Mouse (Mus musculus): ENCODE measurements around the gene Gse1. TPM values are rescaled to one million over a fixed set of nuclear protein-coding genes. Genes with fewer than 3 reads are reported as not detected.

Gene Gse1
- polyA plus RNA-seq, 1 experiment from 2014 or later, result 12.2 TPM

- Histone ChIP-seq H3K9me3 (replicated peaks) (no peaks in the 10 kb centered on the region), H3K4me2 (no peak overlapping the region), H3K27me3 (replicated peaks) (no peaks in the 10 kb centered on the region), H3K27ac (replicated peaks) (no peak overlapping the region), H3K9ac (replicated peaks) (no peak overlapping the region), H3K4me1 (peaks cover 24% of the 10 kb centered on the region), H3K4me3 (replicated peaks) (no peak overlapping the region), H3K36me3 (no peaks in the 10 kb centered on the region; the same call in 1 of the 2 replicates)
- WGBS, result 92% methylated on average over 4 of the region's 4 CpGs
- no peak for ATAC-seq (ENCODE audit: low FRiP score)
Observed at GRCm38 (mm10) chr8:120248451-120248850, 20.2 kb downstream of the Gse1 start.

GRCm38 (mm10) chr8:120249800-120250336 lies 21.6 kb downstream of the Gse1 start:
- Histone ChIP-seq H3K9ac (replicated peaks) (no peak overlapping the region), H3K4me2 (no peak overlapping the region), H3K27ac (replicated peaks) (no peak overlapping the region), H3K9me3 (replicated peaks) (no peaks in the 10 kb centered on the region), H3K36me3 (no peaks in the 10 kb centered on the region), H3K4me1 (peaks cover 28% of the 10 kb centered on the region), H3K27me3 (replicated peaks) (no peaks in the 10 kb centered on the region), H3K4me3 (replicated peaks) (no peak overlapping the region)
- WGBS, result 84% methylated on average over 9 of the region's 9 CpGs
- ATAC-seq (ENCODE audit: low FRiP score), result no peak

GRCm38 (mm10) chr8:120250750-120251410 lies 22.6 kb downstream of the Gse1 start:
- H3K27ac ChIP-seq (replicated peaks), result peak overlapping the region; percentile 81
- WGBS, result 61% methylated on average over 16 of the region's 16 CpGs
- H3K4me3 ChIP-seq (replicated peaks), result no peak overlapping the region
- H3K36me3 ChIP-seq, result no peaks in the 10 kb centered on the region
- H3K4me1 ChIP-seq, result peaks cover 28% of the 10 kb centered on the region
- peak overlapping the region; percentile 34; the same call in 1 of the 2 replicates for H3K9ac ChIP-seq (replicated peaks)
- H3K27me3 ChIP-seq (replicated peaks), result no peaks in the 10 kb centered on the region
- peak; percentile 75; the same call in 1 of the 2 replicates for ATAC-seq (ENCODE audit: low FRiP score)
- H3K9me3 ChIP-seq (replicated peaks), result no peaks in the 10 kb centered on the region
- H3K4me2 ChIP-seq, result peak overlapping the region; percentile 22; the same call in 1 of the 2 replicates

GRCm38 (mm10) chr8:120251411-120252035 lies 23.3 kb downstream of the Gse1 start:
- ATAC-seq (ENCODE audit: low FRiP score), result 0 out of 2 replicates have a peak, but pooled peaks have one; percentile 11
- no peak overlapping the region for H3K4me3 ChIP-seq (replicated peaks)
- whole genome bisulfite sequencing, result 57% methylated on average over 9 of the region's 9 CpGs
- peaks cover 32% of the 10 kb centered on the region for H3K4me1 ChIP-seq
- peak overlapping the region; percentile 81 for H3K27ac ChIP-seq (replicated peaks)
- H3K9ac ChIP-seq (replicated peaks), result no peak overlapping the region
- no peaks in the 10 kb centered on the region for H3K36me3 ChIP-seq
- H3K9me3 ChIP-seq (replicated peaks), result no peaks in the 10 kb centered on the region
- H3K27me3 ChIP-seq (replicated peaks), result no peaks in the 10 kb centered on the region
- H3K4me2 ChIP-seq, result 0 out of 2 replicates have a peak overlapping the region, but pooled peaks have one; percentile 22

GRCm38 (mm10) chr8:120253626-120254025 lies 25.4 kb downstream of the Gse1 start:
- no peaks in the 10 kb centered on the region for H3K27me3 ChIP-seq (replicated peaks)
- H3K9ac ChIP-seq (replicated peaks), result no peak overlapping the region
- H3K27ac ChIP-seq (replicated peaks), result no peak overlapping the region
- no peak overlapping the region for H3K4me3 ChIP-seq (replicated peaks)
- peaks cover 48% of the 10 kb centered on the region for H3K4me1 ChIP-seq
- H3K4me2 ChIP-seq, result no peak overlapping the region
- WGBS, result 85% methylated on average over 8 of the region's 8 CpGs
- H3K9me3 ChIP-seq (replicated peaks), result no peaks in the 10 kb centered on the region
- ATAC-seq (ENCODE audit: low FRiP score), result no peak
- H3K36me3 ChIP-seq, result no peaks in the 10 kb centered on the region

GRCm38 (mm10) chr8:120255406-120255987 lies 27.2 kb downstream of the Gse1 start:
- Histone ChIP-seq H3K36me3 (no peaks in the 10 kb centered on the region), H3K27ac (replicated peaks) (no peak overlapping the region), H3K4me2 (no peak overlapping the region), H3K9ac (replicated peaks) (no peak overlapping the region), H3K9me3 (replicated peaks) (no peaks in the 10 kb centered on the region), H3K4me1 (peaks cover 40% of the 10 kb centered on the region), H3K27me3 (replicated peaks) (no peaks in the 10 kb centered on the region), H3K4me3 (replicated peaks) (no peak overlapping the region)
- WGBS, result 88% methylated on average over 6 of the region's 6 CpGs
- ATAC-seq (ENCODE audit: low FRiP score), result no peak

- Histone ChIP-seq H3K4me2 (no peak overlapping the region), H3K9me3 (replicated peaks) (no peaks in the 10 kb centered on the region), H3K36me3 (no peaks in the 10 kb centered on the region), H3K27me3 (replicated peaks) (no peaks in the 10 kb centered on the region), H3K9ac (replicated peaks) (no peak overlapping the region), H3K4me1 (peaks cover 40% of the 10 kb centered on the region), H3K27ac (replicated peaks) (peak overlapping the region; percentile 33), H3K4me3 (replicated peaks) (no peak overlapping the region)
- ATAC-seq (ENCODE audit: low FRiP score), result peak; percentile 51; the same call in 1 of the 2 replicates
- WGBS, result 26% methylated on average over 6 of the region's 6 CpGs
Observed at GRCm38 (mm10) chr8:120256958-120257357, 28.7 kb downstream of the Gse1 start.

GRCm38 (mm10) chr8:120259206-120259605 lies 30.9 kb downstream of the Gse1 start:
- WGBS, result 94% methylated on average over 13 of the region's 13 CpGs
- Histone ChIP-seq H3K4me2 (no peak overlapping the region), H3K9ac (replicated peaks) (no peak overlapping the region)

GRCm38 (mm10) chr8:120260677-120261076 lies 32.4 kb downstream of the Gse1 start:
- H3K36me3 ChIP-seq, result no peaks in the 10 kb centered on the region
- 76% methylated on average over 5 of the region's 5 CpGs for WGBS
- peaks cover 59% of the 10 kb centered on the region for H3K4me1 ChIP-seq
- no peaks in the 10 kb centered on the region for H3K9me3 ChIP-seq (replicated peaks)
- H3K9ac ChIP-seq (replicated peaks), result no peak overlapping the region
- H3K4me3 ChIP-seq (replicated peaks), result no peak overlapping the region
- no peak overlapping the region for H3K4me2 ChIP-seq
- ATAC-seq (ENCODE audit: low FRiP score), result no peak
- H3K27me3 ChIP-seq (replicated peaks), result no peaks in the 10 kb centered on the region
- H3K27ac ChIP-seq (replicated peaks), result no peak overlapping the region; the same call in 1 of the 2 replicates

More at GRCm38 (mm10) chr8:120259206-120259605, 30.9 kb downstream of the Gse1 start:
- ATAC-seq (ENCODE audit: low FRiP score), result no peak
- Histone ChIP-seq H3K4me1 (peaks cover 46% of the 10 kb centered on the region), H3K9me3 (replicated peaks) (no peaks in the 10 kb centered on the region), H3K27me3 (replicated peaks) (no peaks in the 10 kb centered on the region), H3K36me3 (no peaks in the 10 kb centered on the region), H3K4me3 (replicated peaks) (no peak overlapping the region), H3K27ac (replicated peaks) (no peak overlapping the region)

- no peak for ATAC-seq (ENCODE audit: low FRiP score)
- Histone ChIP-seq H3K9me3 (replicated peaks) (no peaks in the 10 kb centered on the region), H3K4me1 (peaks cover 61% of the 10 kb centered on the region), H3K9ac (replicated peaks) (no peak overlapping the region), H3K27ac (replicated peaks) (no peak overlapping the region; the same call in 1 of the 2 replicates), H3K4me3 (replicated peaks) (no peak overlapping the region), H3K27me3 (replicated peaks) (no peaks in the 10 kb centered on the region), H3K4me2 (peak overlapping the region; percentile 28), H3K36me3 (no peaks in the 10 kb centered on the region)
- WGBS, result 27% methylated on average over 21 of the region's 21 CpGs
Observed at GRCm38 (mm10) chr8:120261338-120262120, 33.3 kb downstream of the Gse1 start.

- Histone ChIP-seq H3K27ac (replicated peaks) (no peak overlapping the region), H3K9ac (replicated peaks) (no peak overlapping the region), H3K36me3 (no peaks in the 10 kb centered on the region), H3K9me3 (replicated peaks) (no peaks in the 10 kb centered on the region), H3K4me2 (no peak overlapping the region), H3K4me3 (replicated peaks) (no peak overlapping the region), H3K27me3 (replicated peaks) (no peaks in the 10 kb centered on the region), H3K4me1 (peaks cover 63% of the 10 kb centered on the region)
- ATAC-seq (ENCODE audit: low FRiP score), result no peak
- WGBS, result 89% methylated on average over 5 of the region's 5 CpGs
Observed at GRCm38 (mm10) chr8:120263879-120264278, 35.6 kb downstream of the Gse1 start.
